Mouse (Mus musculus) ES-Bruce4 (cell line): ENCODE measurements at regions not wholly inside any gene's neighbourhood (a gene's known extent, or its start where the extent isn't known, plus 50 kb on each side); places are given as distances from the start of the nearest gene placed in this dataset.

Experiments used
- H3K27ac ChIP-seq: 2 replicates; pipeline ENCODE4 v1.5.1; 2012; ENCODE audit warnings: low read length, inconsistent platforms; ENCODE audit not compliant: insufficient read depth
- H3K27me3 ChIP-seq: 2 replicates; pipeline ENCODE4 v1.6.1; 2012; ENCODE audit warnings: mild to moderate bottlenecking, low read length, inconsistent platforms; ENCODE audit not compliant: control insufficient read depth, poor library complexity, insufficient read depth, severe bottlenecking
- H3K36me3 ChIP-seq: 2 replicates; pipeline ENCODE4 v1.6.1; 2012; ENCODE audit warnings: inconsistent platforms, mild to moderate bottlenecking, low read length, moderate library complexity; ENCODE audit not compliant: control insufficient read depth, poor library complexity, insufficient read depth, severe bottlenecking
- H3K4me1 ChIP-seq: one replicate; pipeline ENCODE4 v1.8.1; 2011; ENCODE audit warnings: low read length; ENCODE audit not compliant: control insufficient read depth, insufficient read depth
- H3K4me3 ChIP-seq: 2 replicates; pipeline ENCODE4 v1.5.1; 2011; ENCODE audit warnings: low read depth, mild to moderate bottlenecking, low read length
- H3K9ac ChIP-seq: 2 replicates; pipeline ENCODE4 v1.6.1; 2012; ENCODE audit warnings: low read depth, mild to moderate bottlenecking, inconsistent platforms; ENCODE audit not compliant: poor library complexity, severe bottlenecking
- H3K9me3 ChIP-seq: replicated peaks from 2 replicates; pipeline ENCODE4 v1.6.1; 2012; ENCODE audit warnings: mild to moderate bottlenecking, low read length, inconsistent platforms; ENCODE audit not compliant: control insufficient read depth, poor library complexity, insufficient read depth, severe bottlenecking
- EP300 ChIP-seq: IDR thresholded peaks from 2 replicates; pipeline ENCODE4 v1.6.1; 2011; ENCODE audit warnings: low read depth, low read length; ENCODE audit not compliant: insufficient read depth
- POLR2A ChIP-seq: IDR thresholded peaks from one replicate; pipeline ENCODE4 v1.8.1; 2011; ENCODE audit warnings: low read length; ENCODE audit not compliant: insufficient read depth

DNA sequence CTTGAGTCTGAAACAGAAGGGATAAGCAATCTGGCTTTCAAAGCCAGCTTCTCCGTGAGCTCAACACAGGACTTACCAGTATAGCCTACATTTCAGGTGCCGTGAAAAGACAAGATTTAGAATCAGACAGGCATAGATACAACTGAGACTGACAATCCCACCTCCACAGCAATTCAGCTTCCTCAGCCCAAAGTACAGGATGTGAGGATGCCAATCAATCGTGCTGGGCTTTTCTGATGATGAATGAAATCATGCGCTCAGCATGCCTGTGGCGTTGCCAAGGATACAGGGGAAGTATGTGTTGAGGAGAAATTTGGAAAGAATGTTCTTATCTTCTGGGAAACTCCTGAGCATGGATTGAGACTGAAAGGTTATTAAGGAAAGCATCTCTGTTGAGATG, 50.4 kb upstream of the Thbs1 start:
- Histone ChIP-seq H3K4me3 (no peak overlapping the region), H3K9ac (no peak overlapping the region), H3K27ac (no peak overlapping the region), H3K9me3 (no peaks in the 10 kb centered on the region), H3K36me3 (no peaks in the 10 kb centered on the region), H3K4me1 (no peaks in the 10 kb centered on the region), H3K27me3 (no peaks in the 10 kb centered on the region)
- TF ChIP-seq EP300 (no peak), POLR2A (no peak)
